Mouse (Mus musculus): Measurements from ENCODE around the gene Olfr393. TPM values are rescaled to one million over a fixed set of nuclear protein-coding genes. Genes with fewer than 3 reads are reported as not detected.

The Olfr393 gene
- not detected in 2 replicates for polyA plus RNA-seq (2014; fragmentation: Nextera tagmentation; extraction: Ambion mirVana)

- Histone ChIP-seq H3K27me3 (replicated peaks; ENCODE audit: control insufficient read depth, insufficient read depth, low read length) (no peaks in the 10 kb centered on the region), H3K27ac (ENCODE audit: low read depth, low read length) (no peak within 1 kb of the TSS), H3K4me2 (ENCODE audit: low read length) (no peak within 1 kb of the TSS), H3K4me1 (ENCODE audit: control insufficient read depth, insufficient read depth, low read length) (no peaks in the 10 kb centered on the region), H3K36me3 (ENCODE audit: control insufficient read depth, insufficient read depth, low read length) (no peaks in the 10 kb centered on the region), H3K9ac (ENCODE audit: low read length) (no peak within 1 kb of the TSS), H3K4me3 (ENCODE audit: low read depth, low read length) (no peak within 1 kb of the TSS), H3K9me3 (replicated peaks; ENCODE audit: control insufficient read depth, low read length) (peaks cover 12% of the 10 kb centered on the region; the same call in 1 of the 2 replicates)
- DNase-seq (ENCODE audit: low spot score) (no peak), ATAC-seq (no peak)
Observed at GRCm38 (mm10) chr11:73851354-73851753, at the start of gene Olfr393. TSS of gene Olfr393 (minus strand) at chr11:73851454.

- H3K36me3 ChIP-seq (ENCODE audit: control insufficient read depth, insufficient read depth, low read length) = no peaks in the 10 kb centered on the region
- H3K4me1 ChIP-seq (ENCODE audit: control insufficient read depth, insufficient read depth, low read length) = no peaks in the 10 kb centered on the region
- no peak within 1 kb of the TSS for H3K9ac ChIP-seq (ENCODE audit: low read length)
- H3K9me3 ChIP-seq (replicated peaks; ENCODE audit: control insufficient read depth, low read length) = peaks cover 2% of the 10 kb centered on the region; the same call in 1 of the 2 replicates
- no peaks in the 10 kb centered on the region for H3K27me3 ChIP-seq (replicated peaks; ENCODE audit: control insufficient read depth, insufficient read depth, low read length)
- no peak for ATAC-seq
- H3K4me3 ChIP-seq (ENCODE audit: low read depth, low read length) = no peak within 1 kb of the TSS
- WGBS = 81% methylated on average over 1 of the region's 1 CpGs
- no peak for DNase-seq (ENCODE audit: low spot score)
- no peak within 1 kb of the TSS for H3K4me2 ChIP-seq (ENCODE audit: low read length)
- no peak within 1 kb of the TSS for H3K27ac ChIP-seq (ENCODE audit: low read depth, low read length)
Observed at GRCm38 (mm10) chr11:73890671-73891070, 39.4 kb upstream of the Olfr393 start, which contains the start of gene Olfr394. TSS of gene Olfr394 (minus strand) at chr11:73890771.

GRCm38 (mm10) chr11:73816949-73817348 lies 34.3 kb downstream of the Olfr393 start, which contains the start of gene Olfr392:
TSS of gene Olfr392 (minus strand) at chr11:73817049.
- Histone ChIP-seq H3K4me2 (ENCODE audit: low read length) (no peak within 1 kb of the TSS), H3K27me3 (replicated peaks; ENCODE audit: control insufficient read depth, insufficient read depth, low read length) (no peaks in the 10 kb centered on the region), H3K9me3 (replicated peaks; ENCODE audit: control insufficient read depth, low read length) (peaks cover 3% of the 10 kb centered on the region; the same call in 1 of the 2 replicates), H3K9ac (ENCODE audit: low read length) (no peak within 1 kb of the TSS), H3K4me1 (ENCODE audit: control insufficient read depth, insufficient read depth, low read length) (no peaks in the 10 kb centered on the region), H3K4me3 (ENCODE audit: low read depth, low read length) (no peak within 1 kb of the TSS), H3K36me3 (ENCODE audit: control insufficient read depth, insufficient read depth, low read length) (no peaks in the 10 kb centered on the region), H3K27ac (ENCODE audit: low read depth, low read length) (no peak within 1 kb of the TSS)
- ATAC-seq (no peak), DNase-seq (ENCODE audit: low spot score) (no peak)
- WGBS = 97% methylated on average over 1 of the region's 1 CpGs

GRCm38 (mm10) chr11:73802952-73803351 lies 48.3 kb downstream of the Olfr393 start, which contains the start of gene Olfr391-ps:
TSS of gene Olfr391-ps (minus strand) at chr11:73803052.
- Histone ChIP-seq H3K36me3 (ENCODE audit: control insufficient read depth, insufficient read depth, low read length) (no peaks in the 10 kb centered on the region), H3K4me3 (ENCODE audit: low read depth, low read length) (no peak within 1 kb of the TSS), H3K27ac (ENCODE audit: low read depth, low read length) (no peak within 1 kb of the TSS), H3K9me3 (replicated peaks; ENCODE audit: control insufficient read depth, low read length) (0 out of 2 replicates have a peak, but pooled peaks cover 2% of the 10 kb centered on the region), H3K9ac (ENCODE audit: low read length) (no peak within 1 kb of the TSS), H3K27me3 (replicated peaks; ENCODE audit: control insufficient read depth, insufficient read depth, low read length) (no peaks in the 10 kb centered on the region), H3K4me1 (ENCODE audit: control insufficient read depth, insufficient read depth, low read length) (no peaks in the 10 kb centered on the region), H3K4me2 (ENCODE audit: low read length) (no peak within 1 kb of the TSS)
- no peak for DNase-seq (ENCODE audit: low spot score)
- no peak for ATAC-seq
- WGBS = 17% methylated on average over 1 of the region's 1 CpGs

Other genes starting within 250 kb of the Olfr393 start
- not detected in 2 replicates for gene Zfp735, start 162.7 kb downstream of the Olfr393 start, polyA plus RNA-seq (2014; fragmentation: Nextera tagmentation; extraction: Ambion mirVana)
- gene Olfr389, start 70.7 kb downstream of the Olfr393 start, polyA plus RNA-seq (2014; fragmentation: Nextera tagmentation; extraction: Ambion mirVana) = not detected in 2 replicates
- gene Olfr390, start 68.5 kb downstream of the Olfr393 start, polyA plus RNA-seq (2014; fragmentation: Nextera tagmentation; extraction: Ambion mirVana) = not detected in 2 replicates
- not detected in 2 replicates for gene Olfr391-ps, start 48.4 kb downstream of the Olfr393 start, polyA plus RNA-seq (2014; fragmentation: Nextera tagmentation; extraction: Ambion mirVana)
- gene Olfr392, start 34.4 kb downstream of the Olfr393 start, polyA plus RNA-seq (2014; fragmentation: Nextera tagmentation; extraction: Ambion mirVana) = not detected in 2 replicates
- gene Olfr394, start 39.3 kb upstream of the Olfr393 start, polyA plus RNA-seq (2014; fragmentation: Nextera tagmentation; extraction: Ambion mirVana) = not detected in 2 replicates
- not detected in 2 replicates for gene Olfr395, start 57.8 kb upstream of the Olfr393 start, polyA plus RNA-seq (2014; fragmentation: Nextera tagmentation; extraction: Ambion mirVana)
- gene Olfr23, start 85.2 kb upstream of the Olfr393 start, polyA plus RNA-seq (2014; fragmentation: Nextera tagmentation; extraction: Ambion mirVana) = not detected in 2 replicates
- gene Olfr397, start 109.4 kb upstream of the Olfr393 start, polyA plus RNA-seq (2014; fragmentation: Nextera tagmentation; extraction: Ambion mirVana) = not detected in 2 replicates
- not detected in 2 replicates for gene Olfr398, start 139.0 kb upstream of the Olfr393 start, polyA plus RNA-seq (2014; fragmentation: Nextera tagmentation; extraction: Ambion mirVana)
- gene Olfr139, start 205.1 kb upstream of the Olfr393 start, polyA plus RNA-seq (2014; fragmentation: Nextera tagmentation; extraction: Ambion mirVana) = not detected in 2 replicates
- gene Olfr399, start 205.2 kb upstream of the Olfr393 start, polyA plus RNA-seq (2014; fragmentation: Nextera tagmentation; extraction: Ambion mirVana) = not detected in 2 replicates
- not detected in 2 replicates for gene Zfp616, start 218.5 kb upstream of the Olfr393 start, polyA plus RNA-seq (2014; fragmentation: Nextera tagmentation; extraction: Ambion mirVana)

All from forebrain, embryonic 14.5 days (tissue).